Mouse (Mus musculus): Measurements from ENCODE around the gene Gm45208. TPM values are rescaled to one million over a fixed set of nuclear protein-coding genes. Genes with fewer than 3 reads are reported as not detected.

Gm45208 gene
- polyA plus RNA-seq, 1 experiment from 2014 or later: not detected

Other genes with a start within 250 kb of the Gm45208 start
- 0.06 and 0.09 TPM in 2 replicates for gene Foxp3, start 148.6 kb upstream of the Gm45208 start, polyA plus RNA-seq (2016; fragmentation: Nextera tagmentation; extraction: Ambion mirVana)
- gene Ppp1r3f, start 148.0 kb upstream of the Gm45208 start, polyA plus RNA-seq (2016; fragmentation: Nextera tagmentation; extraction: Ambion mirVana): 4.6 and 5.3 TPM in 2 replicates
- gene Ccdc22, start 116.7 kb upstream of the Gm45208 start, polyA plus RNA-seq (2016; fragmentation: Nextera tagmentation; extraction: Ambion mirVana): 30.2 and 30.6 TPM in 2 replicates
- 0.47 TPM in 1 of 2 replicates, not detected in the other for gene Cacna1f, start 115.2 kb upstream of the Gm45208 start, polyA plus RNA-seq (2016; fragmentation: Nextera tagmentation; extraction: Ambion mirVana)
- 62.2 and 71.0 TPM in 2 replicates for gene Syp, start 83.8 kb upstream of the Gm45208 start, polyA plus RNA-seq (2016; fragmentation: Nextera tagmentation; extraction: Ambion mirVana)
- 2.4 and 3.0 TPM in 2 replicates for gene Prickle3, start 65.0 kb upstream of the Gm45208 start, polyA plus RNA-seq (2016; fragmentation: Nextera tagmentation; extraction: Ambion mirVana)
- gene Plp2, start 50.9 kb upstream of the Gm45208 start, polyA plus RNA-seq (2016; fragmentation: Nextera tagmentation; extraction: Ambion mirVana): 31.2 and 34.6 TPM in 2 replicates
- gene Magix, start 41.0 kb upstream of the Gm45208 start, polyA plus RNA-seq (2016; fragmentation: Nextera tagmentation; extraction: Ambion mirVana): 0.09 TPM in 1 of 2 replicates, not detected in the other
- 44.1 and 46.6 TPM in 2 replicates for gene Gpkow, start 25.1 kb upstream of the Gm45208 start, polyA plus RNA-seq (2016; fragmentation: Nextera tagmentation; extraction: Ambion mirVana)
- 26.2 and 27.8 TPM in 2 replicates for gene Wdr45, start 7.9 kb upstream of the Gm45208 start, polyA plus RNA-seq (2016; fragmentation: Nextera tagmentation; extraction: Ambion mirVana)
- gene Praf2, start 6.2 kb downstream of the Gm45208 start, polyA plus RNA-seq (2016; fragmentation: Nextera tagmentation; extraction: Ambion mirVana): 89.2 and 93.6 TPM in 2 replicates
- gene Ccdc120, start 28.7 kb downstream of the Gm45208 start, polyA plus RNA-seq (2016; fragmentation: Nextera tagmentation; extraction: Ambion mirVana): 34.8 and 38.7 TPM in 2 replicates
- 32.9 and 35.5 TPM in 2 replicates for gene Tfe3, start 40.3 kb downstream of the Gm45208 start, polyA plus RNA-seq (2016; fragmentation: Nextera tagmentation; extraction: Ambion mirVana)
- gene Gripap1, start 67.5 kb downstream of the Gm45208 start, polyA plus RNA-seq (2016; fragmentation: Nextera tagmentation; extraction: Ambion mirVana): 73.3 and 81.4 TPM in 2 replicates
- gene Kcnd1, start 100.0 kb downstream of the Gm45208 start, polyA plus RNA-seq (2016; fragmentation: Nextera tagmentation; extraction: Ambion mirVana): 1.5 and 2.3 TPM in 2 replicates
- gene Otud5, start 119.1 kb downstream of the Gm45208 start, polyA plus RNA-seq (2016; fragmentation: Nextera tagmentation; extraction: Ambion mirVana): 68.6 and 72.3 TPM in 2 replicates
- gene Pim2, start 156.0 kb downstream of the Gm45208 start, polyA plus RNA-seq (2016; fragmentation: Nextera tagmentation; extraction: Ambion mirVana): 9.3 and 12.8 TPM in 2 replicates
- gene Slc35a2, start 161.8 kb downstream of the Gm45208 start, polyA plus RNA-seq (2016; fragmentation: Nextera tagmentation; extraction: Ambion mirVana): 35.4 and 36.5 TPM in 2 replicates
- 179 and 180 TPM in 2 replicates for gene Pqbp1, start 177.0 kb downstream of the Gm45208 start, polyA plus RNA-seq (2016; fragmentation: Nextera tagmentation; extraction: Ambion mirVana)
- 143 and 147 TPM in 2 replicates for gene Timm17b, start 177.1 kb downstream of the Gm45208 start, polyA plus RNA-seq (2016; fragmentation: Nextera tagmentation; extraction: Ambion mirVana)
- not detected in 2 replicates for gene Gm10491, start 185.6 kb downstream of the Gm45208 start, polyA plus RNA-seq (2016; fragmentation: Nextera tagmentation; extraction: Ambion mirVana)
- not detected in 2 replicates for gene Gm10490, start 187.3 kb downstream of the Gm45208 start, polyA plus RNA-seq (2016; fragmentation: Nextera tagmentation; extraction: Ambion mirVana)
- 137 and 142 TPM in 2 replicates for gene Pcsk1n, start 197.6 kb downstream of the Gm45208 start, polyA plus RNA-seq (2016; fragmentation: Nextera tagmentation; extraction: Ambion mirVana)
- not detected in 2 replicates for gene Eras, start 206.4 kb downstream of the Gm45208 start, polyA plus RNA-seq (2016; fragmentation: Nextera tagmentation; extraction: Ambion mirVana)
- gene Hdac6, start 225.6 kb downstream of the Gm45208 start, polyA plus RNA-seq (2016; fragmentation: Nextera tagmentation; extraction: Ambion mirVana): 56.8 and 60.8 TPM in 2 replicates

All from neural tube, embryonic 12.5 days (tissue).